Mouse (Mus musculus): ENCODE data around the gene Olfr1410.
A peak's percentile ranks its signal among the peaks of the same experiment; 100 is the strongest.

Gene Olfr1410

GRCm38 (mm10) chr1:92605482-92605881, at the start of gene Olfr1410:
Gene Olfr1410, plus strand, starts transcription at chr1:92605782.
- DNase-seq (ENCODE audit: low read depth, low spot score) = no peak

DNA sequence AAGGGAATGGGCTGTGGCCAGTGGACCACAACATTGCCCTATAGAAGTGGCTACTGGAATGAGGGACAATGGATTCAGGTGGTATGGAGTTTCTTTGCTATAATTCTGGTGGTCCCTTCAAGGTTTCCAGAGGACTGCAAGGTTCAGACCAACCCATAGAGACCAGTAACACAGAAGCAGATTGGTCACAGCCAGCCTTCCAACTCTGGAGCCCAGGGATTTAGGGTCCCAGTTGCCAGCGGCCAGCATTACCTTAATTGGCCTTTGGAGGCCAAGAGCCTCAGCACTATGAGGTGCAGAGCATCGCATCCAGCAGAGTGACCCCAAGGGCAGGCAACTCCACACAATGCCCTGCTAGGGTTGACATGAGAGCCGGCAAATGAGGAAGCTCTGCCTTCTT, 34.6 kb upstream of the Olfr1410 start, which contains the start of gene Olfr1413:
Gene Olfr1413, plus strand, starts transcription at position 301 of the 400 bp plus-strand sequence.
- no peak for DNase-seq (ENCODE audit: low read depth, low spot score)

- DNase-seq (ENCODE audit: low read depth, low spot score) = no peak
These were observed 20.1 kb upstream of the Olfr1410 start, which contains the start of gene Olfr1412 for GRCm38 (mm10) chr1:92585479-92585878. Gene Olfr1412, plus strand, starts transcription at chr1:92585779.

DNA sequence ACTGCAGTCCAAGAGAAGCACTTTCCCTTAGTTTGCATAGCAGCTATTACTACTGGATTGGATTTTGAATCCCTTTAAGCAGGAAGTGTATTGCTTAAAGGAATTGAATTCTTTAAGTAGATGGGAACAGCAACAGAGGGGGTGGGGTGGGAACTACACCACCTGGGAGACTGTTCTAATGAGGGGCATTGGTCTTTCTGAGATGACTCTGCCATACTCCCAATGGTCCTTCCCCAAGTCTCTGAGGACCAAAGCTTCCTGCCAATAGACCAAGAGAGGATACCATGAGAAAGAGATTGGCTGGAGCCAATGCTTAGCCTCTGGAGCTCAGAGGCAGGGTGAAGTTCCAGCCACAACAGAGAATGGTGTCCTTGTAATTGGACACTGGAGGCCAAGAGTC, 11.5 kb upstream of the Olfr1410 start, which contains the start of gene Olfr1411:
Gene Olfr1411, plus strand, starts transcription at position 301 of the 400 bp plus-strand sequence.
- no peak for DNase-seq (ENCODE audit: low read depth, low spot score)

DNA sequence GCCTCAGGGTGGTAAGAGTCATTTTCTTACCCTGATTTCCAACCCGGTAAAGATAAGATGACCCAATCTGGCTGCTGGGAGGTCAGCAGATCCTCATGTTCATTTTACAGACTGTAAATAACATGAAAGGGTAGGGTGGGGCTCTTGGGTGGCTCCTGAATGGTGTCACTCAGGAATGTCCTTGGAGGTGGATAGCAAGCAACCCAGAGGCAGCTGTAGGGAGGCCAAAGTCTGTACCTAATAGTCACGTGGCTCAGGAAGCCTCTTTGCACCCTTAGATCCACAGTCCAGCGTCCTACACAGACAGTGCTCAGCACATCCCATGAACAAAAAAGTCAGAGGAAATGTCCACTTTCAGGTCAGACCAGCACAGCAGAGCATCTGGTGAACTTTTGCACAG, 9.6 kb upstream of the Olfr1410 start:
- peak; percentile 22 for DNase-seq (ENCODE audit: low read depth, low spot score)

DNA sequence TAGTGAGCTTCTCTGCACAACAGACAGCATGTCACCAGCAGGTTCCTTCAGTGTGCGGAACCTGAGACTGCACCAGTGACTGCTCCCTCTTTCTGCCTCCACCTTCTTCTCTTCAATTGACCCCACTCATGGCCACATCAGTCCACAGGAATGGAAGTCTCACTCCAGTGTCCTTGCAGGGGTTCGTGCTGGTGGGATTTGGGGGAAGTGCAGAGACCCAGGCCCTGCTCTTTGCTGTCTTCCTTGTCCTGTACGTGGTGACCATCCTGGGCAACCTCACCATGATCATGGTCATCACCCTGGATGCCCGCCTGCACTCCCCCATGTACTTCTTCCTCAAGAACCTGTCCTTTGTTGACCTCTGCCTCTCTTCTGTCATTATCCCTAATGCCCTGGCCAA, 2.1 kb downstream of the Olfr1410 start:
- no peak for DNase-seq (ENCODE audit: low read depth, low spot score)

DNA sequence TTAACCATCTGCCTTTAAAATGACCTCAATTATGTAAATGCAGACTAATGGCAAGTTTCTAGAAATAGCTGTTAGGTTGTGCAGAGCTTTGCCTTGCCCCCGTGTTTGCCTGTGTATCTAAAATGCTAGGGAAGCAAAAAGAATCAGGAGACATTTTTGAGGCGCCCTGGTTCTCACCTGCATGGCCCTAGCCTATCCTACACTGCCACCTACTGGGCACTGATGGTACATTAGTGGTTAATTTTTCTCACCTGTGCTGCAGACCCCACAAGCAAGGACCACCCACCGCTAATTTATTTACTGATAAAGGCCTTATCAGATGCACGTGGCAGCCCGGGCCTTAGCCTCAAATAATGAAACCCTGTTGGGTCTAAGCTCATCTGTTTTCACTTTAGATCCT, 5.4 kb downstream of the Olfr1410 start:
- peak; percentile 56 for DNase-seq (ENCODE audit: low read depth, low spot score)

- no peak for DNase-seq (ENCODE audit: low read depth, low spot score)
These were observed 7.6 kb downstream of the Olfr1410 start for GRCm38 (mm10) chr1:92613175-92613574.

DNA sequence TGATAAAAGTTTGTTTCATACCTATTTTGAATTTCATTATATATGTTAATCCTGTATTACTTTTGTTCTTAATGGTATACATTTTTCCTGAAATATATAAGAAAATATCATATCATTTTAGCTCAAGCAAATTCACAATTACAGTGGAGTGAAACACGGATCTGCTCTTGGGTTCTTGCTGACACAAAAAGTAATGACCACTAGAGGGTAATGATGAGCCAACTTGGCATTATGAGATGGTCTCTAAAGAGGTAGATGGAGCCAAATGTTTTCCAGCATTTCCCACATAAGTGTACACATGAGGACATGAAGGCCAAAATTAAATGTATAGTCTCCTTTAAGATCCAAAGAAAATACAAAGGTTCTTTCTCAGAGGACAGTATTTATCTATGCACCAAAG, 8.9 kb downstream of the Olfr1410 start:
- DNase-seq (ENCODE audit: low read depth, low spot score) = peak; percentile 29

- DNase-seq (ENCODE audit: low read depth, low spot score) = no peak
These were observed 10.5 kb downstream of the Olfr1410 start for GRCm38 (mm10) chr1:92616046-92616445.

DNA sequence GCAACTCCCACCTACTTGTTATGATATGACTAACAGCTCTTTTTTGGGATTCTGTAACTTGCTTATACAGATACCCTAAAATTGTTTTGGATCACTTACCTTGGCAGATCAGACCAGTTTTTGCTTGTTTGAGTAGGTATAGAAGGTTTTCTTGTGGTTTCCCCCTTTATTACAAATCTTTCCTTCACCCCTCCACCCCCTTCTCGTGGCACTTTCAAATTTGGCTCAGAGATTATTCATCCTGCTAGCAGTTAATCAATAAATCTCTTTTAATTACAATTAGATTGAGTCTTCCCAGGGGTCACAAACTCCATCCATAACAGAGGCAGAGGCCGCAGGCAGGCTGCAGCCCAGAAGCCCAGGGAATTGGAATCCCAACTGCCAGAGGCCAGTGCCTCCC, 11.9 kb downstream of the Olfr1410 start, which contains the start of gene Olfr12:
Gene Olfr12, plus strand, starts transcription at position 301 of the 400 bp plus-strand sequence.
- DNase-seq (ENCODE audit: low read depth, low spot score) = no peak

- DNase-seq (ENCODE audit: low read depth, low spot score) = no peak
These were observed 12.8 kb downstream of the Olfr1410 start for GRCm38 (mm10) chr1:92618360-92618759.

DNA sequence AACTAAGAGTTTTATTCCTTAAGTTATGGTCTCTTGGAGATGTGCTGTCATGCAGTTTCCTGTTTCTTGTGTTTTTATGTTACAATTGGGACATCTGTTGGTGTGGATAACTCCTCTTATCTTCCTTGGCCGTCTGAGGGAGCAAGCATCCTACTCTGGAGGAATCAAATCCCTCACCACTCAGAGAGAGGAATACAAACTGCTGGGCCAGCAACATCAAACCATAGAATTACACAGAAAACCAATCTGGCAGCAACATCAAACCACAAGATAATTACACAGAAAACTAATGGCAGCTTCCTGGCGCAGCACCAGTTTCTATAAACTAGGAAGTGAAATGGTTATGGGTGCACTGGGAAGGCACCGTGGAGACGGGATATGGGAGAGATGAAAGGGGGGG, 22.6 kb downstream of the Olfr1410 start:
- no peak for DNase-seq (ENCODE audit: low read depth, low spot score)

- no peak for DNase-seq (ENCODE audit: low read depth, low spot score)
These were observed 26.6 kb downstream of the Olfr1410 start for GRCm38 (mm10) chr1:92632196-92632595.

DNA sequence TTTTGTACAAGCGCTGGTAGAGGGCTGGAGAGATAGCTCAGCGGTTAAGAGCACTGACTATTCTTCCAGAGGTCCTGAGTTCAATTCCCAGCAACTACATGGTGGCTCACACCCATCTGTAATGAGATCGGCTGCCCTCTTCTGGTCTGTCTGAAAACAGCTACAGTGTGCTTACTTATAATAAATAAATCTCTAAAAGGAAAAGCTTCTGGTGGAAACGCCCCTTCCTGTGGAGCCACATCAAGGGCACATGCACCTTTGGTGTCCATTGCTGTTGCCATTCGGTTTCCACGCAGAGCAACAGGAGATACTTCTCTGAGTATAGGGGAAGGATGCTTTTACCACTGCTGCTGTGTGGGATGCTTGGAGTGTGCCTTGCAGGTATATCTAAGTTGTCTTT, 27.4 kb downstream of the Olfr1410 start:
- DNase-seq (ENCODE audit: low read depth, low spot score) = peak; percentile 30

- no peak for DNase-seq (ENCODE audit: low read depth, low spot score)
These were observed 28.1 kb downstream of the Olfr1410 start for GRCm38 (mm10) chr1:92633726-92634125.

DNA sequence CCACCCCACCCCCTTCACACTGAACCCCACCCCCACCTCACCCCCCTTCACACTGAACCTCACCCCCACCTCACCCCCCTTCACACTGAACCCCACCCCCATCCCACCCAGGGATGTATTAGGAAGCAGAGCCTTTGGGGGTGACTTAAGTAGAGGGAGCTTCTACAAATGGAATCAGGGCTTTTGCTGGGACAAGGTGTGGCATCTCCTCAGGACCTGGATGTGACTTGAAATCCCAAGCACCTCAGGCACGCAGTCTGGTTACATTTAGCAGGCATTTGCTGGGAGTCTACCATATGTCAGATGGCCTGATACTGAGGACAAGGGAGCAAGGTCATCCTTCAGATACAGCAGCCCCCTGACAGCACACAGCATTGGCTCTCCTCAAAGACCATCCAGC, 29.0 kb downstream of the Olfr1410 start:
- no peak for DNase-seq (ENCODE audit: low read depth, low spot score)

DNA sequence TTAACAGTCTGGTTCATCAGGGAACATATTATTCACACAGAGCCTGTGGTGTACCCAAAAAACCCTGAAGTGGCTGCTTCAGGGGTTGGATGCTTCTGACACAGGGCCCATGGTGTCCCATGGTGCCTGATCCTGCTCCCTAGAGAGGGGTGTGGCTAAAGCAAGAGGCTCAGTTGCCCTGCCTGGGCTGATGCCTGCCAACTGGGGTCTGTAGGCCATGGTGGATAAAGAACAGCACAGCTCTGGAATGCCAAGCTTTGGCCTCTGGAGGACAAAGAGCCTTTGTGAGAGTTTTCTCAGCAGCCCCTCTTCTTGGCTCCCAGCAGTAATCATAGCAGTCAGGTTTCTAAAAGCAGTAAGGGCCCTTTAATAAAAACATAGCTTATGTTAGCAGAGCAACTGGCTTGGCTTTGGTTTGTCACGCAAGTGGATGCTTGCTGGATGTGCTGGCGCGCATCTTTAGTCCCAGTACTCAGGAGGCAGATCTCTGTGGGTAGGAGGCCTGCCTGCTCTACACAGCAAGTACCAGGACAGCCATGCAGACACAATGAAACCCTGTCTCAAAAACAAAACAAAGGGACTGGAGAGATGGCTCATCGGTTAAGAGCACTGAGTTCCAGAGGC, 29.5 kb downstream of the Olfr1410 start:
- no peak for DNase-seq (ENCODE audit: low read depth, low spot score)

DNA sequence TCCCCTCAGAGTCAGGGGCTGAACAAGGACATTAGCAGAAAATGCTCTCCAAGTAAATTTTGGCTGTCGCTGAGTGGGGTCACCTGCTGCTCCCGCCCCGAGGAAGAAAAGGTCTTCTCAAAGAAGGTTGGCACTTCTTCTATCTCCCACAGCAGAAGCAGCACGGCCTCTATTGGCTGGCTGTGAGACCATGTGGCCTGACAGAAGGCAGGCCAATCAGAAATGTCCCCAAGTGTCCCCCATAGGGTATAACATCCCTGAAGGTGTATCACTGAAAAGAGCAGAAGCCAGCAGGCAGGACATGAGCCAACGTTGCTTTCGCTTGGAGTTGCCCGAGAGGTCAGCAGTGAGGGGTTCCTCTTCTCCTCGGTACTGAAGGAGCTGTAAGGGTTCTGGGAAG, 30.4 kb downstream of the Olfr1410 start:
- DNase-seq (ENCODE audit: low read depth, low spot score) = no peak

DNA sequence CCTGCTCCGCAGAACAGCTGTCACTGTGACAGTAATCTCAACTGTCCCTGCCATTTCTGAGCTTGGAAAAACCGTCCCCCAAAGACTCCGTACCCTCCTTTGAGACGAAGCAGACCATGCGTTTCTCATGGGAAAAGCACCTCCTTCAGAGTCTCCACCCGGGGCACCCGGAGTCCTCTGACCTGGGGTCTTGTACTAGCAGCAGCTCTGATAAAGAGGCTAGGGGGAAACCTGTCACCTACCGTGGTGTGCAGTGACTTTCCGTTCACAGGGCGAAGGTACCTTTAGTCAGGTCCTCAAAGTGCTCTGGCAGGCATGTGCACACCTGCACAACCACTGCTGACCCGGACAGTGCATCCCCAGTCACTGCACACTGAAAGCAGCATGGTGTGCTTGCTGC, 31.1 kb downstream of the Olfr1410 start:
- DNase-seq (ENCODE audit: low read depth, low spot score) = no peak

- no peak for DNase-seq (ENCODE audit: low read depth, low spot score)
These were observed 32.1 kb downstream of the Olfr1410 start for GRCm38 (mm10) chr1:92637501-92638172.

DNA sequence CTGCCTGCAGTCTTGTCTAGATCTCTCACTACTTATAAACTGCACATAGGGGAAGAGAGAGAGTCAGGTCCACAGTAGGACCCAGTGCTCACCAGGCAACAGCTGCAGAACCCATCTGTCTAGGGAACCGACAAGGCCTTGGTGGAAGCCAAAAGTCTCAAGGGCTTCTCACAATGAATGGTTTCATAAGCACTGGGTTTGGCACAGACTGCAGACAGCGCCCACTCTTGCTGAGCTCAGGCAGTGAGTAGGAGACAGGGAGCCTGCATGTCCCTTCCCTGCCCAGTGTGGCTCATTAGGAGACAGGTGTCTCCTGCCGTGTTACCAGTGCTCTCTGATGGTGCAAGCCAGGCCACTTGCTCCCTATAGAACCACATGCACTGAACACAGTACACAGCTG, 32.6 kb downstream of the Olfr1410 start:
- DNase-seq (ENCODE audit: low read depth, low spot score) = no peak

DNA sequence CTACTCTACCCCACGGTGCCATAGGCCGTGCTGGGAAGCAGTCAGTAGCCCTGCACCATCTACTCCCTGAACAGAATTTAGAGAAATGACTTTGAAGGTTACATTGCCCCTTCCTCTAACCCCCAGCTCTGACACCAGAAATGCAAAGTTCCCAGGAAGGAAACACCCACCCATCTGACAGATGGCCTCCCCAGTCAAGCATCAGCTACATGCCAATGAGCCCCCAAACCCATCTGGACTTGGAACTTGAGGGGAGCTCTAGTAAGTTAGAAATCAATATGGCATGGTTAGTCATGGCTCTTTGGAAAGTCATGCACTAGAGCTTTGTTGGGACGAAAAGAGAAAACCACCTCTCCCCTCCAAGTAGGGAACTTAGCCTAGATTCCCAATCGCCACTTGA, 33.2 kb downstream of the Olfr1410 start:
- no peak for DNase-seq (ENCODE audit: low read depth, low spot score)

Data from ZHBTc4 (cell line).